Mouse (Mus musculus) hindbrain, embryonic 14.5 days (tissue): Measurements from ENCODE around the gene Naaladl2. TPM values are rescaled to one million over a fixed set of nuclear protein-coding genes. Genes with fewer than 3 reads are reported as not detected.
A peak's percentile ranks its signal among the peaks of the same experiment; 100 is the strongest.

ENCODE experiments used
- ATAC-seq: fragments of 200-750 bp; cut with Nextera tagmentation; 2 replicates; pipeline ENCODE4 v1.8.0; 2017; ENCODE audit warnings: moderate number of reproducible peaks, mild to moderate bottlenecking, moderate TSS enrichment, moderate library complexity; ENCODE audit not compliant: low FRiP score
- DNase-seq: peaks from one replicate; pipeline ENCODE4 v3.0.0-alpha.2; 2015; ENCODE audit warnings: low spot score
- H3K27ac ChIP-seq: fragments of 300-500 bp; sonication (generic); 2 replicates; pipeline ENCODE4 v1.5.1; 2014; ENCODE audit warnings: mild to moderate bottlenecking, moderate library complexity
- H3K27me3 ChIP-seq: fragments of 300-500 bp; sonication (generic); 2 replicates; pipeline ENCODE4 v1.6.1; 2014; ENCODE audit warnings: mild to moderate bottlenecking, low read length, mixed read lengths; ENCODE audit not compliant: control insufficient read depth, insufficient read depth
- H3K36me3 ChIP-seq: fragments of 300-500 bp; sonication (generic); replicated peaks from 2 replicates; pipeline ENCODE4 v1.6.1; 2014; ENCODE audit not compliant: control insufficient read depth, insufficient read depth
- H3K4me1 ChIP-seq: fragments of 300-500 bp; sonication (generic); replicated peaks from 2 replicates; pipeline ENCODE4 v1.6.1; 2014; ENCODE audit warnings: antibody characterized with exemption, low read length, mixed read lengths; ENCODE audit not compliant: control insufficient read depth, insufficient read depth
- H3K4me2 ChIP-seq: fragments of 300-500 bp; sonication (generic); replicated peaks from 2 replicates; pipeline ENCODE4 v1.6.1; 2014; ENCODE audit warnings: mild to moderate bottlenecking, moderate library complexity
- H3K4me3 ChIP-seq: fragments of 300-500 bp; sonication (generic); replicated peaks from 2 replicates; pipeline ENCODE4 v1.5.1; 2014; ENCODE audit warnings: mild to moderate bottlenecking, low read length
- H3K9ac ChIP-seq: fragments of 300-500 bp; sonication (generic); 2 replicates; pipeline ENCODE4 v1.6.1; 2014
- H3K9me3 ChIP-seq: fragments of 300-500 bp; sonication (generic); 2 replicates; pipeline ENCODE4 v1.6.1; 2016; ENCODE audit warnings: low read length; ENCODE audit not compliant: control insufficient read depth
- WGBS: fragments of 180-500 bp; shearing (Covaris S2); extraction: QIAGEN DNeasy Blood & Tissue Kit; methylation state at CpG from one replicate; pipeline ENCODE4 v1.1.7; 2014; 5-methylcytosine and 5-hydroxymethylcytosine counted together
- polyA plus RNA-seq: library from polyadenylated mRNA; unstranded; fragments of >200 nt; fragmentation: Nextera tagmentation; extraction: Ambion mirVana; gene quantifications from 2 replicates; pipeline ENCODE4 v1.2.1, GENCODE M21; 2014

Naaladl2 gene
- polyA plus RNA-seq, 1 experiment from 2014 or later = 0.63 TPM

DNA sequence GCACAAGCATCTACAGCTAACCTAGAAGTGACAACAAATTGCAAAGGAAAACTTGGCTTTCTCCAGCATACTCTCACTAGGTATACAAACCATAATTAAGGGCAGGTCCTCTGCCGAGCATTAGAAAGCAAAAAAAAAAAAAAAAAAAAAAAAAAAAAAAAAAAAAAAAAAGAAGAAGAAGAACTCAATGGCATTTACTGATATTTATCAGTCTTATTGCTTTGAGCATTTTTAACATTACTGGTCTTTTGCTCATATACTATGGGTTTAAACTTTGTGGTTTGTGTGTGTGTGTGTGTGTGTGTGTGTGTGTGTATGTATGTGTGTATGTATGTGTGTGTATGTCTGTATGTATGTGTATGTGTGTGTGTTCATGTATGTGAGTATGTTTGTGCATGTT, 1006.1 kb downstream of the Naaladl2 start:
- Histone ChIP-seq H3K9me3 (no peaks in the 10 kb centered on the region), H3K27me3 (no peaks in the 10 kb centered on the region), H3K4me1 (no peaks in the 10 kb centered on the region), H3K36me3 (no peaks in the 10 kb centered on the region), H3K27ac (no peak overlapping the region), H3K4me2 (no peak overlapping the region), H3K9ac (no peak overlapping the region), H3K4me3 (no peak overlapping the region)
- WGBS = 90% methylated on average over 1 of the region's 1 CpGs
- ATAC-seq (no peak), DNase-seq (no peak)

DNA sequence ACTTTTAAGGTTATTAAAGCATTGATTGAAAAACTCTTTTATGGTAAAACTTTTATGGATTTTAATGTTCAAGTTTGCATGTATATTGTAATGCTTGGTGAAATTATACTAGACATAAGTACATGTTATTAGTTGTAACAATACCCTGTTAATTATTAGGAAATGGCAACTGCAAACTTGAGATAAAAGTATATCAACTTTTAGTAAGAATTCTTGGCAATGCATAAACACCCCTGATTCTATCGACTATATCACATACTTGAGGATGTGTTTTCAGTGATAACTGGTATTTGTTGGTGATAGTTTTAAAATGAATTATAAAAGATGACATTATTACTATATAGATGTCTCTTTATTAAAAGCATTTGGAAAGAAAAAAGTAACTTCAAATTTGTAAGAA, 1017.9 kb downstream of the Naaladl2 start:
- 94% methylated on average over 1 of the region's 1 CpGs for WGBS
- no peaks in the 10 kb centered on the region for H3K27me3 ChIP-seq
- no peak overlapping the region for H3K4me2 ChIP-seq
- ATAC-seq (no peak), DNase-seq (no peak)
- H3K36me3 ChIP-seq = no peaks in the 10 kb centered on the region
- H3K9ac ChIP-seq = no peak overlapping the region
- no peaks in the 10 kb centered on the region for H3K4me1 ChIP-seq
- no peaks in the 10 kb centered on the region for H3K9me3 ChIP-seq
- H3K4me3 ChIP-seq = no peak overlapping the region
- no peak overlapping the region for H3K27ac ChIP-seq

DNA sequence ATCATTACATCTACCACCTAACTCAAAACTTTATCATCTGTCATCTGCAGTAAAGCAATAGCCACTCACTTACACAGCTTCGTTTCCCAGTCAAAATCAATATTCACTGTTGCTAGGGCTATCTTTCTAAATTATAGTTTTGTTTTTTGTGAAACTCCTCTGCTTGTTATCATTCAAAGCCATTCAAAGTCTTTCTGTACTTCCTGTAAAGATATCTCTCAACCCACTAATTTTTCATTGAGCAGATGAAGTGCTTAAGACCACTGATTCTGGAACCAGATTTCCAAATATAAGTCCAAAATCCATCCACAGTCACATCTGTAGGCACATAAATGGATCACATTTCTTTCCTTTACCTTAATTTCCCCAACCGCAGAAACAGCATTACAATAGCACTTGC, 1020.0 kb downstream of the Naaladl2 start:
- no peak overlapping the region for H3K27ac ChIP-seq
- no peaks in the 10 kb centered on the region for H3K36me3 ChIP-seq
- 88% methylated on average over 2 of the region's 2 CpGs for WGBS
- no peaks in the 10 kb centered on the region for H3K27me3 ChIP-seq
- no peak overlapping the region for H3K4me3 ChIP-seq
- no peaks in the 10 kb centered on the region for H3K4me1 ChIP-seq
- H3K4me2 ChIP-seq = no peak overlapping the region
- H3K9ac ChIP-seq = no peak overlapping the region
- no peaks in the 10 kb centered on the region for H3K9me3 ChIP-seq
- DNase-seq = no peak
- no peak for ATAC-seq

DNA sequence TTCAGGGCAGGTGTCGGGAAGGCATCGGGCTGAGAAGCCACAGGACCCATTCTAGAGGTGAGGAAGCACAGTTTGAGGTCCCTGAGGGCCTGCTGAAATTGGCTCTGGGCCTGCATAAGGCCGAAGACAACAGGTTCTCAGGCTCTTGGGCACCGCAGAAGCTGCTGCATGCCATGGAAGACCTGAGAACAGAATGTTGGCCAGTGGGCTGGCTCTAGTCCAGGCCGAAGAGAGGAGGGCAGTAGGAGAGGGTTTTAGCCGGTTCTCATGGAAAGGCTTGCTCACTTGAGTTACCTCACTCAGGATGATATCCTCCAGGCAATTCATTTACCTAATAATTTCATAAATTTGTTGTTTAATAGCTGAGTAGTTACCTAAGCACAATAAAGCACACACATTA, 1025.9 kb downstream of the Naaladl2 start:
- Histone ChIP-seq H3K27ac (no peak overlapping the region), H3K4me3 (no peak overlapping the region), H3K9ac (no peak overlapping the region), H3K4me2 (no peak overlapping the region), H3K36me3 (no peaks in the 10 kb centered on the region), H3K9me3 (no peaks in the 10 kb centered on the region), H3K27me3 (no peaks in the 10 kb centered on the region), H3K4me1 (no peaks in the 10 kb centered on the region)
- 94% methylated on average over 6 of the region's 6 CpGs for WGBS
- DNase-seq (no peak), ATAC-seq (no peak)

DNA sequence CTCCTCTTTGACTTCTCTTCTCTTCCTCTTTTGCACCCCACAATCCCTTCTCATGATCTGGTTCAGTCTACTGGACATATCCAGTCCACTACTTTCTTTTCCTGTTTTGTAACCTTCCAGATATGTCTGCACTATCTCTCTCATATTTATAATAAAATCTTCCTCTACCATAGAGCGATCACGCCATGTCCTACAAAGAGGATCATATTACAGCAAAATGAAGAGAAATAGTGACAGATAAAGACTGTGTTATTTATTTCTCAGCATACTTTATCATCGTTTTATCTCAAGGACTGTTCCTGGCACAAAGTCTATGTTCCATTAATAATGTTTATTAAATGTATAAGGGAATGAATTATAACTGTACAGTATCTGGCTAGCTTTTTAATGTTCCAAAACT, 1029.2 kb downstream of the Naaladl2 start:
- 91% methylated on average over 3 of the region's 3 CpGs for WGBS
- no peaks in the 10 kb centered on the region for H3K9me3 ChIP-seq
- DNase-seq (no peak), ATAC-seq (no peak)
- H3K4me2 ChIP-seq = no peak overlapping the region
- no peaks in the 10 kb centered on the region for H3K4me1 ChIP-seq
- H3K27ac ChIP-seq = no peak overlapping the region
- no peak overlapping the region for H3K9ac ChIP-seq
- H3K4me3 ChIP-seq = no peak overlapping the region
- no peaks in the 10 kb centered on the region for H3K27me3 ChIP-seq
- H3K36me3 ChIP-seq = no peaks in the 10 kb centered on the region

DNA sequence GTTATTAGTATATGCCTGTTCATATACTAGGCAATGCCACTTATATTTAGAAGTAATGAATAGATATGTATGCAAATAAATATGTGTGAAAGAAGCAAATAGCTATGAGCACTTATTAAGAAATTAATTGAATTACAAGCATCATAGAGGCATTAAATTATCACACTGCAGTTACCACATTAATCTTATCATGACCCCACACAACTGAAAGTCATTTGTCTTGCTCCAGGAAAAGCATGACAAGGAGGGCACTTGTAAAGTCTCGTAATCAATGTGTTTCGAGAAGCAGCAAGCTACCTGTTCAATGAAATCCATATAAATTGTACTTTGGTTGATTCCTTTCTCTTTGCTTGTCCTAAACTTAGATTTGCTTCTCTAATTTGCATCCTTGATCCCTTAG, 1030.7 kb downstream of the Naaladl2 start:
- no peaks in the 10 kb centered on the region for H3K4me1 ChIP-seq
- H3K9ac ChIP-seq = no peak overlapping the region
- H3K36me3 ChIP-seq = no peaks in the 10 kb centered on the region
- no peak for DNase-seq
- ATAC-seq = no peak
- no peaks in the 10 kb centered on the region for H3K9me3 ChIP-seq
- H3K4me3 ChIP-seq = no peak overlapping the region
- H3K4me2 ChIP-seq = no peak overlapping the region
- WGBS = 77% methylated on average over 2 of the region's 2 CpGs
- no peak overlapping the region for H3K27ac ChIP-seq
- no peaks in the 10 kb centered on the region for H3K27me3 ChIP-seq

DNA sequence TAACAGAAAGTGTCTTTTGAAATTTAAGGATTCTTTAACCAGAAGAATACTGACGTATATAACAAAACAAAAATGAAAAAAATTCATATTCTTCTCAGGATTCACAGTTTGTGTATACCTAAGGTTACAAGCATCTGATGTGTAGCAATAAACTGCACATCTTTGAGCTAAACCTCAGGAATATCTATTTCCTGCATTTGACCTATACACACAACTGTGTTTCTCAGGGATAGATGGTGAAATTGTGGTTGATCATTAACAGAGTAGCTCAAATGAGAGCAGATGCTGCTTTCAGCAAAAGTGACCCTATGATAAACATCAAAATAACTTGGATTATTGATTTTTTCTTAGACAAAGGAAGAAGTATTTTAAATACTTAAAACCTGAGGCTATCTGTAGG, 1037.7 kb downstream of the Naaladl2 start:
- no peak overlapping the region for H3K4me2 ChIP-seq
- H3K27ac ChIP-seq = no peak overlapping the region
- no peaks in the 10 kb centered on the region for H3K27me3 ChIP-seq
- ATAC-seq (no peak), DNase-seq (no peak)
- no peaks in the 10 kb centered on the region for H3K36me3 ChIP-seq
- H3K9ac ChIP-seq = no peak overlapping the region
- H3K9me3 ChIP-seq = no peaks in the 10 kb centered on the region
- no peaks in the 10 kb centered on the region for H3K4me1 ChIP-seq
- no peak overlapping the region for H3K4me3 ChIP-seq
- WGBS = 89% methylated on average over 1 of the region's 1 CpGs

DNA sequence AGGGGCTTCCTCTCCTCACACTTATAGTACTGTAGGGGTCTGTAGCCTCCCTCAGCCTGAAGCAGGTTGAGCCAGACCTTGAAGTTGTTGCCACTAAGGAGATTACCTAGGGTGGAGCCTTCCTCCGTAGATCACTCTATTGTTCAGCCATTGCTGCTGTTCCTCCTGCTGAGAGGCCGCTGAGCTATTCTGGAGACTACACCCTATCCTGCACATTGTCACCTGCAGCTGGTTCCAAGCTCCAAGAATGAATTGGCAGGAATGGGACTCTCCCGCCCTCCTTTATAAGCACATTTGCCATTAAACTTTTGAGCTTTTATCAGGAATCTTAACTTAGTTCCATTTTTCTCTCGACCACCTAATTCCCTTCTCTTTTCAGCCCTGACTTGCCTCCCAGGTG, 1064.3 kb downstream of the Naaladl2 start:
- Histone ChIP-seq H3K27me3 (no peaks in the 10 kb centered on the region), H3K4me3 (no peak overlapping the region), H3K4me2 (no peak overlapping the region), H3K27ac (no peak overlapping the region), H3K4me1 (no peaks in the 10 kb centered on the region), H3K36me3 (no peaks in the 10 kb centered on the region), H3K9ac (no peak overlapping the region), H3K9me3 (no peaks in the 10 kb centered on the region)
- DNase-seq = no peak
- WGBS = 53% methylated on average over 4 of the region's 4 CpGs
- no peak for ATAC-seq

DNA sequence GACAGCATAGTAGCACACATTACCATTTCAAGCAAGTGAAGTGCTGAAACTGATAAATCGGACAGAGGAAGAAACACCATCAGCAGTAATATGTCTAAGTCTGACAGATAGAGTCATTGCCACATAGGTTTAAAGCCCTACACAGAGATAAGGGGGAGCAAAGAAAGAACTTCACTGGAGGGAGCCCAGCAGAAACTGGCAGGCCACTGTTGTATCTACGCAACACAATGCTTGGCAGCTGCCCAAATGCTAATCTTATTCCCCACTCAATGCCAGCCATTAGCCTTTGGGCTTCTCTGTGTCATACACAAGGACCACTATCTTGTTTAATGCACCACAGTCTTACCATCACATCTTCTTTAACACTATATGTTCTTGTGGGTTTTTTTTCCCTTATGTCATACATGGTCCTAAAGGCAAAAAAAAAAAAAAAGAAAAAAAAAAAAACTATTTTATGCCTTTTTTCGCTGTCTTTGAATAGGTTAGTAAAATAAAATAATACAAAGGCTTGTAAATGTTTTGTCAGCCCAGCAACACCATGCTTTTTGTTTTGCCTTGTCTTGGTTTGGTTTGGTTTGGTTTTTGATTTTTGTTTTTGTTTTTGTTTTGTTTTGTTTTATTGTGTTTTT, 1072.8 kb downstream of the Naaladl2 start:
- peak; percentile 62; the same call in 1 of the 2 replicates for ATAC-seq
- WGBS = 69% methylated on average over 3 of the region's 3 CpGs

More for the DNA sequence above, 1072.8 kb downstream of the Naaladl2 start:
- no peak overlapping the region for H3K9ac ChIP-seq
- H3K4me2 ChIP-seq = no peak overlapping the region
- H3K27me3 ChIP-seq = no peaks in the 10 kb centered on the region
- DNase-seq = peak; percentile 61
- no peaks in the 10 kb centered on the region for H3K4me1 ChIP-seq
- H3K36me3 ChIP-seq = no peaks in the 10 kb centered on the region
- no peak overlapping the region for H3K4me3 ChIP-seq
- no peaks in the 10 kb centered on the region for H3K9me3 ChIP-seq
- no peak overlapping the region for H3K27ac ChIP-seq
